Mouse (Mus musculus): Measurements from ENCODE around the gene Rbsn.

Rbsn gene

DNA sequence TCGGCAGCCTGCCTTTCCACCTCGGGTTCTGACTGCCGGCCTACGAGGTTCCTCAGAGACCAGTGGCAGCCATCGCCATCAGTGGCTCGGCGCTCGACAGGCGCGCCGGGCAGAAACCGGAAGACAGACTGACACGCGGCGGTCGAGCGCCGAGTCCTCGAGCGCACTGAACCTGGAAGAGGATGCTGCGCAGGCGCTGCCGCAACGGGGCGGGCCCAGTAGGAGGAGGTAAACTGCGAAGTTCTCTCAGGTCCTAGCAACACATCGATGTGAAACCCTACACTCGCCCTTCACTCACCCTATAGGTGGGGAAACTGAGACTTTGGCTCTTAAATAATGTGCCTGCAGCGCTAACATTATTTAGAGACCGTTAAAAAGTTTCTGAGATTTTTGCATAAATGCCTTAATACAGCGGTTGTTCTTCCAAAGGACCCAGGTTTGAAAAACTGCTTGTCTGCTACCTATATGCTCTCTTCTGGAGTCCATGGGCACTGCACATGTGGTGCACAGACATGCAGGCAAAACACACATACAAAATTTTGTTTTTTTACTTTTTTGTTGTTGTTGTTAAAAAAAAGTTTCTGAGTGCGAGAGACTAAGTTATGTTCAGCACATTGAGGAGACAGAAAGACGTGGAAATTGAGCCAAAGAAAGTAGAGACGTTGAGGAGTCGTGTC, at the start of gene Rbsn:
Gene Rbsn, minus strand, starts transcription at position 153 of the 677 bp plus-strand sequence.
- DNase-seq: peak; percentile 96

DNA sequence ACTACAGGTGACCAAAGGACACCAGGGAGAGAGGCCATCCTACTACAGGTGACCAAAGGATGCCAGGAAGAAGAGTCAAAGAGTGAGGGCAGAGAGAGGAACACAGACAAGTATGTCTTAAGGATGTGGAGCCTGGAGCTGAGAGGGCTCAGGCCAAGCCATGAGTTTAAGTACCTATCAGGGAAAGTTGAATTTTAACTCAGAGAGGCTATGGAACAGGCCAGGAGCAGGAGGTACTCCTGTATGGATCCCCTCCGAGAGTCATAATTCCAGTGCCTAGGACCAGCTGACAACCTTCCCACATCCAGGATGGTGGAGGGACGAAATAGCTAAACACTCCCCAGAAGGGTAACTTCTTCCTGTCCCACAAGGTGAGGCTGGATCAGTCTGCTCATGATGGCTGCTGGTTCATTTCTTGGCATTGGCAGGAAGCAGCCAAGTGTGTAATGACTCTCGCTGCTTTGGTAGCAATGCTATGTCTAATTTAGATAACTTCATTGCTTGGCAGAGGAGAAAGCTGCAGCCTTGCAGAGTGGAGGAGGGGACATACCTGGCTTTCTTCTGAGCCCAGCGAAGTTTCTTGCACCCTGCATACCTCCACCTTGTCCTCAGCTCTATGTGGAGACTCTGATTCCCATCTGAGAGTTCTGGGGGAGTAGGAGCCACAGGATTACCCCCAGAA, 46.6 kb upstream of the Rbsn start:
- DNase-seq: no peak

DNA sequence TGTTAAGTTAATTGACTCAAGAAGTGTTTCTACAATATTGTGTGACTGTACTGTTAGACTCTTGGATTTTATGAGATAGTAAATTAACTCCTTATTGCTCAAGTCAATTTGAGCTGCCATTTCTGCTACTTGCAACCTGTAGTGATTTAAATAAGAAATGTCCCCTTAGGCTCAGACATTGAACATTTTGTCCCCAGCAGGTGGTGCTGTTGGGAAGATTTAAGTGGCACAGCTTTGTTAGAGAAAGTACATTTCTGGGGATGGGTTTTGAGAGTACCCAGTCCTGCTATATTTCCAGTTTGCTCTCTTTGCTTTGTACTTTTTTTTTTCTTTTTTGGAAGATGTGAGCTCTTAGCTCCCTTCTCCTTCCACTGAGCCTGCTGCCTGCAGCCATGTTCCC, 40.6 kb upstream of the Rbsn start:
- DNase-seq: no peak

DNA sequence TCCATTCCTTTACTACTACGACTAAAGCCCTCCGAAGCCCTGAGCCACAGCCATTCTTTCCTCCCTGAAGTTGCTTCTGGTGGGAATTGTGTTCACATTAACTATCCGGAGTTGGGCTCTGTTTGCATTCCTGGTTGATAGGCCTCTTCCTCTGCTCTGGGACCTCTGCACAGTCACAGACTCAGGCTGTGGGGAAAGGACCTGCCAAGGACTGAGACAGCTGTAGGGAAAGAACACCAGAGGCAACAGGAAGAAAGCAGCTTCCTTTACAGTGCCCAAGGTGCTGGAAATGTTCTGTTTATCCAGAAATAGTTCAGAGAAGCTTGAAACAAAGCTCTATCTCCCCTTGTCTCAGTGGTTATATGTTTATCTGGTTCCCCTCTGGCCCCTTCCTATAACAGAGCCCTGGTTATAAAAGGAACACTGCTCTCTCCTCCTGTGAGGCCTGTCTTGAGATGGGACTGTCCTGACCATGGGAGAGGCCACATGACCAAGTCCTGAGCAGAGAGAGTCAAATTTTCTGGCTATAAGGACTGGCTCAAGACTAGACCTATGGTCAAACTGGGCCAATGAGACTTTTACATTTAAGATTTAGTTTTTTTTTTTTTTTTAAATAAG, 38.6 kb upstream of the Rbsn start:
- DNase-seq: no peak

DNA sequence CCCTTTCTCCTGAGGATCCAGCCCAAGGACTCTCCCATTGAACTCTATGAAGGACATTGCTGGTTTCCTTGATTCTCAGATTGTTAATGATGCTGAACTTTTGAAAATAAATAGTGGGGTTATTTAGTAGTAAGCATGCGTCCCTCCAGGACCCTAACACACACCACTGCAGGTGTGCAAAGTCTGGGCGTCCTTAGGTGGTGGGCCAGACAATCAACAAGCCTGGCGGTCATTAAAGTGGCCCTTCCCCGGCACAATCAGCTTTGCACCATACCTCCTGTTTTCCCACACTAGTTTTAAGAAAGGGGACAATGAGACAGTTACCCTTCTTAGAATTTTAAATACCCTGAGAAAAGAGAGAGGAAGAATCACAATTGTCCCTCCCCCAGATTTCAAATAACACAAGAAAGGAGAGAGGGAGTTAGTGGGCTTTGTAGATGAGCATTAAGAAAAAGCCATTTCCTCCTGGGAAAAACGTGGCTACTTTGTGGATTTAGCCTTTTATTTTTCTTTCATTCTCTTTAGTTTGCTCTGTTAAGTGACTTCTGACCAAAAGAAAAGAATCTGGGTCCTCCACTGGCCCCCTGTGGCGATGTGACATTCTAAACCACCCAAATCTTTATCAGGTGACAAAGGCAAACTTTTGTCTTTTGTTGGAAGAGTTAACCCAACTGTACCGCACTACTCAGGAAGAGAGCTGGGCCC, 32.6 kb upstream of the Rbsn start:
- no peak for DNase-seq

DNA sequence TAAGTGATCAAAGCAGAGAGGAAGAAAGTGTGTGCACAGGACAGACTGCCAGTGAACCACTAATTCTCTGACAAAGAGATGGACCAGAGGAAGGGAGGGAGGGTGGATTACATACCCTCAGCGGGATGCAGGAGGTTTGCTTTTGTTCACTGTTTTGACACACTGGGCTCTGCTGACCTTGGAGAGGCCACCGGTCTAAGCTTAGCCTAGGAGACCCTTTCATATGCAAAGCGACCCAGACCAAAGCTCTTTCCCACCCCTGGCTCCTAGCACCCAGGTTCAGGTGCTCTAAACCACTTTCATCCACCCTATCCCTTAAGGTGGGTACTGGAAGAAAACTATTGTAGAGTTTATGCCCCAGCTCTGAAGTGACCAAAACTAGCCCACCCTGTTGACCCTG, 31.6 kb upstream of the Rbsn start:
- no peak for DNase-seq

DNA sequence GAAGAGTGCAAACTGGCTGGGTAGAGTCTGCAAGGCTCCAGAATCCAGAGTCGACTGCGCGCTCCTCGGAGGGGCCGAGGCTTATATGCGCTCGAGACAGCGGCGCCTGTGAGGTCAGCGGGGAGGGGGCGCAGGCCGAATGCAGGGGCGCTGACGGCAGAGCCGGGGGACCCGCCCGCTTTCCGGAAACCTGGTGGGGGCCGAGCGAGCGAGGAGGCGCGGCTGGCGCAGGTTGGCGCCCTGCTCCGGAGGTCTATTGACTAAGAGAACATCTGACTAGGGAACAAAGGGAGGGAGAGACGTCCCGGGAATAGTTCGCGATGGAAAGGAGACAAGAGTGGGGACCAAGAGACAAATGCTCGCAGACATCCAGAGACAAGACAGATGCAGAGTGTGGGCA, 29.9 kb upstream of the Rbsn start, which contains the start of gene Trh:
Gene Trh, minus strand, starts transcription at position 60 of the 400 bp plus-strand sequence.
- DNase-seq: no peak

DNA sequence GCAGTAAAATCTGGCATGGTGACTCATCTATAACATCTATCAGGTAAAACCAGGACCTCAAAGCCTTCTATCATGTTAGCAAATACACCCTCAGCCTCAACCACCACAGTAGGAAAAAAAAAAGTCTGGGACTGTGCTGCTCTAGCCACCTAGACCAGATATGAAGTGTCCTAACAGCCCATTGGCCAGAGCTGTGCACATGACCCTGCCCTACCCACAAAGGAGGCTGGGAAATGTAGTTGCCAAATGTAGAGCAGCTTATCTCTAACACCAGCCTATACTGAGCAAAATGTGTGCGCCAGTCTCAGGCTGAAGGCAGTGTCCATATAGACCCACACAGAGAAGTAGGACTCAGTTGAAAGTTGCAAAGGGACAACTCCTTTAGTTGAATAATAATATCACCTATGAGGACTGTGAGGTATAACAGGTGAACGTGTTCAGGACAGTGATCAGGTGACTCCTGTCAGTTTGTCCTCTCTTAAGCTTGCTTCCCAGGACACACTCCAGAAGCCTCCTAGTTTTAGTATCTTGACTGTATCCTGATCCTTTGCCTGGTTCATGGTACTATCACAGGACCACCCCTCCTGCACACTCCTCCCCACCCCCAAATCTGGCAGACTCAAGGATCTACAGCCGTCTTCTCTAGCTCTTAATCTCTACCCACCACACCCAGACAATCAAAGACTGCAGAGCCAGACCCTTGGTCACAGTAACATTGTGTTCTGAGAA, 26.6 kb upstream of the Rbsn start:
- peak; percentile 59 for DNase-seq

DNA sequence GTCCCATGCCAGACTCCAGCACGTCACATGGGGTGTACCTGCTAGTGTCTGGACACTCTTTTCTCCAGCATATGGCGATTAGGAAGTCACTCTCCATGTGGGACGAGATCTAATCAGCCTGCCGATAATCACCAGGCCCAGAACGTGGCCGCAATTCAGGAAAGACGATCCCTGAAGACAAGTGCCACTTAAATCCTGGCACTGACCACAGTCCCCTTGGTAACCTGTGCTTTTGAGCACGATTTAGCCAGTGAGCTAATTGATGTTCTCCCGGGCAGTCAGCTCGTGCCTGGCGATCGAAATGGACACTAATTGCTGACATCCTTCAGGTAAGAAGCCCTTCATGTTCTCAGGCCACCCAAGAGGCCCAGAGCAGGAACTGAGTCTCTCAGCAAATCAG, 20.3 kb upstream of the Rbsn start:
- DNase-seq: no peak

DNA sequence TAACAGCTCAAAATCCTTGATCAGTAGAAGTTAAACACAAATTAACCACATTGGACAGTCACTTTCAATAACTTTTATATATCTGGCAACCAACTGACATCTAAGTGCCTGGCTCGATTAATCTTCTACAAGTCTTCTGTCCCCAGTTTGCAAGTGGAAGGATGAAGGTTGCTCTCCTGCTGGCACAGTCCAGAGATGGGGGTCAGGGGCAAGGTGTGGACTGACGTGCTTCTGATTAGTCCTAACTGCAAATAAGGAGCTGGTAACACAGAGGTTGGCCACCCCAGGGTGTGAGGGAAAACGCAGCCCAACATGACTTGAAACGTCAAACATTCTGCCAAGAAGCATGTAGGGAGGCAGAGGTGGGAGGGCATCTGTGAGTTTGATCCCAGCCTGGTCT, 17.0 kb upstream of the Rbsn start:
- DNase-seq: no peak

DNA sequence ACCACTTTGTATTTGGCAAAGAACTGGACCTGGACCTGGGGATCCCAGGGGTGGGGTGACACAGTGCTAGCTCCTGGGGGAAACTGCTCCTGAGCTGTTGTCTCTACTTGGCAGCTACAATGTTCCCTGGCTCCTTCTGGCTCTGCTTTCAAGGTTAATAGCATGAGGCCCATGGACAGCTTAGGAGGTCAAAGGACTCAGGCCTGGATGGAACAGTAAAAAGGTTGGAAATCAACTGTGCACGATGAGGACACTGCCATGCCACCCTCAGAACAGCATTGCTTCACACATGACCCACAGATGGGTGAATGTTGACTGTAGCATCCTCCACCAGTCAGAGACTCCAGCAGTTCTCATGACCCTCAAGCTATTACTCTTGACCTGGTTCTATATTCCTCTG, 16.6 kb upstream of the Rbsn start:
- no peak for DNase-seq

DNA sequence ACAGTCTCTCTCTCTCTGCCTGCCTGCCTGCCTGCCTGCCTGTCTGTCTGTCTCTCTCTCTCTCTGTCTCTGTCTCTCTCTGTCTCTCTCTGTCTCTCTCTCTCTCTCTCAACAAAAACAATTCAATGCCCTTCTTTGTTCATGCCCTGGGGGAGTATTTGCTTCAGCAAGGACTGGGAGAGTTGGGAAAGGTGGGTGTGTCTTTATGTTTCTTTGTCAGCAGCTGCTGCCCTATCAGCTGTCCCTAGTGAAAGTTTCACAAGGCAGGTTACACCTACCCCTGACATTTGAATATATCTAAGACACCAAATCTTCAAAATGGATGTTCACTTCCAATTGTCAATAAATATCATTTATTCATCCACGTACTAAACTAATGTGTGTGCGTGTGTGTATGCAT, 14.9 kb upstream of the Rbsn start:
- DNase-seq: no peak

DNA sequence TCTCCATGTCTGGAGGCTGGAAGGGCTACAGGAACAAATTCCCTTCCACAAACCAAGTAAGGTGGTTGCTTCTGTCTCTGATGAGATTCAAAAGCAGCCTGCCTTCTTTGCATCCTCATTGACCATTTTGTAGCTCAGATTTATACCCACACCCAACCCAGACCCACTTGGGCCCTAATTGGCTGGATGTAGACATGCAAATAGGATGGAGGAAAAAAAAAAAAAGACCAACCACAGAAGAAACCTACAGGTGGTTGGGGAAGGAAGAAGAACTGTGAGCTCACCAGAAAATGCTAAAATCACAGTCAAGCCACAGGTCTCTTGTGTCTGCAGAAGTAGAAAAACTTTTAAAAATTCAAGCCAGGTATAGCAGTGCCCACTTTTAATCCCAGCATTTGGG, 14.4 kb upstream of the Rbsn start:
- no peak for DNase-seq

DNA sequence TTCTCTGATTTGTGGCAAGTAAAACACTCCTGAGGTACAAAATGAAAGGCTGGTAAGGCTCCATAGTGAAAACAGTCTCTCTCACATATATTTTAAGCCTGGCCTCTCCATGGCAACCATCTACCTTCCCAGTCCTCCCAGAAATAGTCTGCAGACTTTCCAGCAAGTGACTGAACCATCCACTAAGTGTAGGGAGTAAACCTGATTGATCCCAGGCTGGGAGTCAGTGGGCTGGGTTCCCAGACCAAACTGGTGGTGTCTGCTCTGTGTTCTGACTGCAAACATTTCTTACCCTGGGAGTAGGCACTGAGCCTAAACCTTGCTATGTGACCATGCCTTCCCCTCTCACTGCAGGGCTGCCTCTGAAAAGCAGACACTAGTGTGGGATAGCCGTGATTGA, 10.3 kb upstream of the Rbsn start:
- no peak for DNase-seq

DNA sequence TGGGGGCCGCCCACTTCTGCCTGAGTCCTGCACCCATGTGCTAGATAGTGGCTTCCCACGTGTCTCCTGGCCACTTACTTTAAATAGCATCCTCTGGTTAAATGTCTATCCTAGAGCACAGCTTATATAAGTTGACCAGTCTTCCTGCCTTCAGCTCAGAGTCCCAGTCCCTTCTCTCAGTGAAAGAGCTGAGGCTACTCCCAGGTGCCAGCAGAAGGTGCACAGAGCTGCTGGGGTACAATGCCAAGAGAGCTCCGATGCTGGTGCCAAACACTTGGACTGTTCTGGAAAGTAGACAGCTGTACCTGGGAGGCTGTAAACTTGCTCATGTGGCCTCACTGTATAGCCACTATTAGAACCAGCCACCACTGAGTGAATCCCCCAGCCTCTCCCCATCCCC, 7.3 kb upstream of the Rbsn start:
- no peak for DNase-seq

DNA sequence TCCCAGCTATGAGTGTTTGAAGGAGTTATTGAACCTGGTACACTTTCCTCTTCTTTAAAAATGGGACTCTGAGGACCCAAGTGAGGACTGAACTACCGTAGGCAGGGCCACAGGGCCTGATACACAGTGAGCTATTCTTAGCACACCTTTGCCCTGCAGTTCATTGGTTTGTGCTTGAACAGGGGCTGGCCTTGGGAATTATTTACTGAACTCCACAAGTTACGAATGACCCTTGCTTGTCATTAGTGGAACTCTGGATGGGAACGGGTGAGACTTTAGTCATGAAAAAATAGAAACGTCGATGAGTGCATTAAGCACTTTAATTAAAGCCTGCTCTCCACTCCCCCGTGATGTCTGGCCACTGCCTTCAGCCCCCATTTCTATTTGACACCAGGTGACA, 6.9 kb upstream of the Rbsn start:
- DNase-seq: no peak

DNA sequence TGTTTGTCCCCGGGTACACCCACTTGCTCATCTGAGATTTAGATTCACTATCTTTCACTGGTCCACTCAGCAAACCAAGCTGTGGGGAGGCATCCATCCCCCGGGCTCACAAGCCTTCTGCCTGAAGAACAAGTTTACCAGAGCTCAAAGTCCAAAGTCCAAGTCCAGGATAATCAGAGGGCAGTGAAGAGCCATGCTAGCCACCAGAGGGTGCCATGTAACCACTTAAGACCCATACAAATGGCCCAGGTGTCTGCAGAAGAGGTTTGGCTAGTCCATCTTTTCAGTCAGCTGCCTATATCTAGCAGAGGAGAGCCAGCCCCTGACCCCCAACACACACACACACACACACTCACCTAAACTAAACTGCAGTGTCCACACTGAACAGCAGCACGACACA, 4.7 kb upstream of the Rbsn start:
- DNase-seq: peak; percentile 25

DNA sequence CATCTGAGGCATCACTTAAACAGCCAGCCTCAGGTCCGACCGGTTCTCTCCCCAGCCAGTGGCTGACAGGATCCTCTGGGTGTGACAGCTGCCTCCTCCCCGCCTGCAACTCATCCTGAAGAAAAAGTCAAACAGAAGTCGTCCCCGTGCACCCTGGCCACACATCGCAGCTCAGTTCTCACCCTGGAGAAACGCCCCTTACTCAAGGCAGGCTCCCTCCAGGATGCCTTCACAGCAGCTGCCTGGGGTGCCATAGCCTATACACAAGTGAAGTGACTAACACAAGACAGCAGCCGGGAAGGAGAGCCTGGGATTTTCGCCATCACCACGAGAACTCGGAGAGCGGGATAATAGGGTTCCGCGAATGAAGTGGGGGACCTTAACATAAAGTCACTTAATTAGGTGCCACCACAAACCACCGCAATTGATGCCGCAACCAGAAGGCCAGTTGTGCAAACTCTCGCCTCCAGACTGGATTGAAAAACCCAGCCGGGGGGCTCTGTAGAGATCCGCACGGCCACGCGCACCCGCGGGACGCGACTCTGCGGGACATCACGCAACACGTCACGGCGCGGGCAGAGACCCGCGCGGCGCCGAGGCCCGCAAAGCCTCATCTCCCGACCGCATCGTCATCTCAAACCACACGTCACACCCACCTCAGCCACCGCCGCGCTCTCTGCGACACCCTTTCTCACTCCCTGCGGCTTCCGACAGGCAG, 511 bp downstream of the Rbsn start:
- peak; percentile 3 for DNase-seq

DNA sequence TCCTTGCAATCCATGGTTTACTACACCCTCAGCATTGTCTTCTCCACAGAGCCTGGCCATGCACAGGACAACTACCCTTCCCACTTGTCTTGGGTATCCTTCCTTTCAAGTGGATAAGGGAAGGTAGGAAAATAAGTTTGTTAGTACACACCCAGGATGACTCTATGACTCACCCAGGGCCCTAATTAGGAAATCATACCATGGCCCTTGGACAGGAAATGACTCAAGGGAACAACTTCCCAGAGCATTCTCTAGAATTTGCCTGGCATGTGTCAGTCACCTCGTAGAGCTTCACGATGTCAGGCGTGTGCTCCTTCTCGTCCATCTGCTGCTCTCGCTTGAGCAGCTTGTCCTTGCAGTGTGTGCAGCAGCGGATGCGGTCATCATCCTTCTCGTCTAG, 15.3 kb downstream of the Rbsn start:
- no peak for DNase-seq

DNA sequence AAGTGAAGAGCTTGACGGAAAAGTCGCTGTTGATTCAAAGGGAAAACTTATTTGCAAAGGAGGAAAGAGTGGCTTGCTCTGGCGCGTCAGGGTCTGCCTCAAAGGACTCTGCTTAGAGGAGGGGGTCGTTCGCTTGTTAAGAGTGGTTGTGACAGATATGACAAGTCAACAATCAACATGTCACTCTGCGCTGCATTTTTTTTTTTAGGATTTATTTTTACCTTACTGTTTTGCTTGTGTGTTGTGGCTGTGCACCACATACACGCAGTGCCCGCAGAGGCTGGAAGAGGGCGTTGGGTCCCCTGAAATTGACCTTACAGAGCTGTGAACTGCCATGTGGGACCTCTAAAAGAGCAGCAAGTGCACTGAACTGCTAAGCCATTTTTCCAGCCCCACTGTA, 30.5 kb downstream of the Rbsn start:
- no peak for DNase-seq

DNA sequence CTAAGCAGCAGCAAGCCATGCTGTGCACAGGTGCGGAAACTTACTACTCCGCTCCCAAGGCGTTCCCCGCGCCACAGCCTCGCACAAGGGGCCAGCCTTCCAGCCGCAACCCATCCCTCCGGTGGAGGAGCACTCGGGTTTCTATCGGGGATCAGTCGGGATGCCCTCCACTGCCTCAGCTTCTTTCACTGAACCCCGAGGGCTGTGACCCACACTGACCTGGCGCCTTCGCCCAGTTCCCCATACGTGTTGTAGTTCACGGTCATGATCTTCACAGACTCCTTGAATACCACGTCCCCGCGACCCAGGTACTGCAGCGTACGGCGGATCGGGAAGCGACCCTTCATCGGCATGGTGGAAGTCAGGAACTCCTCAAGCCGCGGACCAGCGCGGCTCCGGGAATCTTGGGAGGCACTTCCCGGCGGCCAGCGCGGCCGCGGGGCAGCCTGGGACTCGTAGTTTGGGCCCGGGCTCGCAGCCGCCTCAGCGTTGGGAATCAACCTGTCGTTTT, 31.0 kb downstream of the Rbsn start, which contains the start of gene Mrps25:
Gene Mrps25, minus strand, starts transcription at position 413 of the 511 bp plus-strand sequence.
- peak; percentile 73 for DNase-seq

DNA sequence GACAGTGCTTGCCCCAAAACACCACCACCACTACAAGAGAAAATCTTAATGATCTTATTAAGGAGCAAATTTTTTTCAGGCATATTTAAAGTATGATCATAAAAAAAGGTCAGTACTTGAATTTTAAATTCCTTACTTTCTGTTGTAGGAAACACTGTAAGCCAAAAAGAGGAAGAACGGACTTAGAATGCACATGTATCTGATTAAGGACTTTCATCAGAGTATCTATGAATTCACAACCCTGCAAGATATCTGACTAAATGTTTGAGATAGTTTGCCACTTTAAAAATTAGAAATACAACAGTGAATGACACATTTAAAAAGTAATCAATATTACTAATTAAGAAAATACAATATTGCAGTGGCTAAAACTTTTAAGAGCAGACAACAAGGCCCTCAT, 38.3 kb downstream of the Rbsn start:
- DNase-seq: no peak

Data from lung, postnatal 10 days (tissue).